Mouse (Mus musculus) midbrain, embryonic 16.5 days (tissue): Measurements from ENCODE around the gene Txnl4b. TPM values are rescaled to one million over a fixed set of nuclear protein-coding genes. Genes with fewer than 3 reads are reported as not detected.

Experiments
- ATAC-seq: fragments of 200-750 bp; cut with Nextera tagmentation; 2 replicates; pipeline ENCODE4 v1.8.0; 2017; ENCODE audit warnings: moderate TSS enrichment
- H3K27ac ChIP-seq: fragments of 300-500 bp; sonication (generic); 2 replicates; pipeline ENCODE4 v1.5.1; 2014; ENCODE audit warnings: mild to moderate bottlenecking, low read length, mixed read lengths
- H3K27me3 ChIP-seq: fragments of 300-500 bp; sonication (generic); 2 replicates; pipeline ENCODE4 v1.6.1; 2014; ENCODE audit warnings: low read depth, low read length, mixed read lengths; ENCODE audit not compliant: control insufficient read depth, insufficient read depth
- H3K36me3 ChIP-seq: fragments of 300-500 bp; sonication (generic); 2 replicates; pipeline ENCODE4 v1.6.1; 2014; ENCODE audit warnings: mild to moderate bottlenecking, low read length, moderate library complexity, mixed read lengths; ENCODE audit not compliant: control insufficient read depth, insufficient read depth
- H3K4me1 ChIP-seq: fragments of 300-500 bp; sonication (generic); 2 replicates; pipeline ENCODE4 v1.6.1; 2014; ENCODE audit warnings: mild to moderate bottlenecking, low read length, mixed read lengths; ENCODE audit not compliant: control insufficient read depth, insufficient read depth
- H3K4me2 ChIP-seq: fragments of 300-500 bp; sonication (generic); 2 replicates; pipeline ENCODE4 v1.6.1; 2014; ENCODE audit warnings: mild to moderate bottlenecking, low read length, mixed read lengths
- H3K4me3 ChIP-seq: fragments of 300-500 bp; sonication (generic); 2 replicates; pipeline ENCODE4 v1.5.1; 2014; ENCODE audit warnings: low read depth, mild to moderate bottlenecking, low read length, moderate library complexity, mixed read lengths
- H3K9ac ChIP-seq: fragments of 300-500 bp; sonication (generic); 2 replicates; pipeline ENCODE4 v1.6.1; 2014; ENCODE audit warnings: low read depth, low read length, mixed read lengths
- H3K9me3 ChIP-seq: fragments of 300-500 bp; sonication (generic); replicated peaks from 2 replicates; pipeline ENCODE4 v1.6.1; 2014; ENCODE audit warnings: mild to moderate bottlenecking, low read length, mixed read lengths; ENCODE audit not compliant: control insufficient read depth, poor library complexity, severe bottlenecking
- WGBS: fragments of 180-500 bp; shearing (Covaris S2); extraction: QIAGEN DNeasy Blood & Tissue Kit; methylation state at CpG from one replicate; pipeline ENCODE4 v1.1.7; 2014; 5-methylcytosine and 5-hydroxymethylcytosine counted together
- polyA plus RNA-seq: library from polyadenylated mRNA; unstranded; fragments of >200 nt; fragmentation: Nextera tagmentation; extraction: Ambion mirVana; gene quantifications from 2 replicates; pipeline ENCODE4 v1.2.1, GENCODE M21; 2015

Gene Txnl4b
- polyA plus RNA-seq, 1 experiment from 2014 or later = 28.9 TPM

GRCm38 (mm10) chr8:109614243-109615210 is 48.8 kb downstream of the Txnl4b start, which contains the start of gene Pkd1l3:
TSS of gene Pkd1l3 (plus strand) at chr8:109614517.
- H3K27ac ChIP-seq = no peak within 1 kb of the TSS
- no peaks in the 10 kb centered on the region for H3K36me3 ChIP-seq
- no peaks in the 10 kb centered on the region for H3K27me3 ChIP-seq
- no peak within 1 kb of the TSS for H3K4me3 ChIP-seq
- H3K4me2 ChIP-seq = peak within 1 kb of the TSS; percentile 4; the same call in 1 of the 2 replicates
- no peak for ATAC-seq
- no peak within 1 kb of the TSS for H3K9ac ChIP-seq
- 62% methylated on average over 27 of the region's 27 CpGs for WGBS
- no peaks in the 10 kb centered on the region; the same call in 1 of the 2 replicates for H3K4me1 ChIP-seq
- H3K9me3 ChIP-seq = no peaks in the 10 kb centered on the region

- no peak overlapping the region for H3K9ac ChIP-seq
- no peaks in the 10 kb centered on the region for H3K27me3 ChIP-seq
- no peaks in the 10 kb centered on the region for H3K4me1 ChIP-seq
- no peak overlapping the region for H3K4me2 ChIP-seq
- H3K27ac ChIP-seq = no peak overlapping the region
- WGBS = 90% methylated on average over 3 of the region's 3 CpGs
- ATAC-seq = no peak
- no peaks in the 10 kb centered on the region for H3K36me3 ChIP-seq
- H3K4me3 ChIP-seq = no peak overlapping the region
- no peaks in the 10 kb centered on the region for H3K9me3 ChIP-seq
Observed at GRCm38 (mm10) chr8:109615569-109615968, 49.9 kb downstream of the Txnl4b start.

Other genes with a start within 250 kb of the Txnl4b start
- 1.7 and 2.1 TPM in 2 replicates for gene Pmfbp1, start 71.9 kb upstream of the Txnl4b start, polyA plus RNA-seq
- gene Dhx38, start within 50 bp of the Txnl4b start, polyA plus RNA-seq = 17.9 and 18.5 TPM in 2 replicates
- gene Hp, start 13.3 kb downstream of the Txnl4b start, polyA plus RNA-seq = 0.17 and 0.40 TPM in 2 replicates
- gene Dhodh, start 42.8 kb downstream of the Txnl4b start, polyA plus RNA-seq = 29.7 and 35.7 TPM in 2 replicates
- 0.20 and 0.52 TPM in 2 replicates for gene Pkd1l3, start 48.6 kb downstream of the Txnl4b start, polyA plus RNA-seq
- 158 and 171 TPM in 2 replicates for gene Ist1, start 127.4 kb downstream of the Txnl4b start, polyA plus RNA-seq
- 69.6 and 76.1 TPM in 2 replicates for gene Zfp821, start 139.7 kb downstream of the Txnl4b start, polyA plus RNA-seq
- gene Atxn1l, start 171.8 kb downstream of the Txnl4b start, polyA plus RNA-seq = 3.7 and 5.1 TPM in 2 replicates
- gene Ap1g1, start 212.7 kb downstream of the Txnl4b start, polyA plus RNA-seq = 53.0 and 55.4 TPM in 2 replicates